Mouse (Mus musculus) testis, adult 2 months (tissue): Measurements from ENCODE around the gene 2310022A10Rik.

Experiments used
- CTCF ChIP-seq: fragments of 200-500 bp; IDR thresholded peaks from 2 replicates; pipeline ENCODE4 v1.5.1; 2012; ENCODE audit warnings: low read depth, mild to moderate bottlenecking, inconsistent platforms, low read length, moderate library complexity; ENCODE audit not compliant: control insufficient read depth, insufficient read depth, insufficient replicate concordance
- POLR2A ChIP-seq: fragments of 200-500 bp; IDR thresholded peaks from 2 replicates; pipeline ENCODE4 v1.6.1; 2012; ENCODE audit warnings: low read depth, mild to moderate bottlenecking, inconsistent platforms, low read length, moderate library complexity; ENCODE audit not compliant: control insufficient read depth

- no peak for TF ChIP-seq CTCF
- TF ChIP-seq POLR2A: no peak
These were observed 14.2 kb upstream of the 2310022A10Rik start for GRCm38 (mm10) chr7:27538797-27539196.
